Mouse (Mus musculus): ENCODE measurements at regions not wholly inside any gene's neighbourhood (a gene's known extent, or its start where the extent isn't known, plus 50 kb on each side); places are given as distances from the start of the nearest gene placed in this dataset.

GRCm38 (mm10) chr11:22617204-22617874 is 105.5 kb downstream of the Tmem17 start:
- peak; percentile 81 for DNase-seq

GRCm38 (mm10) chr11:22620912-22621705 is 109.2 kb downstream of the Tmem17 start:
- no peak for DNase-seq

- no peak for DNase-seq
These were observed 110.0 kb downstream of the Tmem17 start for GRCm38 (mm10) chr11:22621868-22622267.

- DNase-seq: no peak
These were observed 110.7 kb downstream of the Tmem17 start for GRCm38 (mm10) chr11:22622496-22622997.

- DNase-seq: no peak
These were observed 114.5 kb downstream of the Tmem17 start for GRCm38 (mm10) chr11:22626407-22626806.

GRCm38 (mm10) chr11:22628497-22628896 is 116.6 kb downstream of the Tmem17 start:
- no peak for DNase-seq

- DNase-seq: no peak
These were observed 117.1 kb downstream of the Tmem17 start for GRCm38 (mm10) chr11:22628979-22629378.

- DNase-seq: peak; percentile 58
These were observed 117.7 kb downstream of the Tmem17 start for GRCm38 (mm10) chr11:22629581-22629980.

GRCm38 (mm10) chr11:22629991-22630390 is 118.1 kb downstream of the Tmem17 start:
- DNase-seq: no peak

GRCm38 (mm10) chr11:22630982-22631381 is 119.1 kb downstream of the Tmem17 start:
- no peak for DNase-seq

GRCm38 (mm10) chr11:22631606-22632313 is 119.9 kb downstream of the Tmem17 start:
- peak; percentile 54 for DNase-seq

- DNase-seq: no peak
These were observed 120.4 kb downstream of the Tmem17 start for GRCm38 (mm10) chr11:22632314-22632700.

GRCm38 (mm10) chr11:22632988-22633387 is 121.1 kb downstream of the Tmem17 start:
- no peak for DNase-seq

- DNase-seq: no peak
These were observed 122.1 kb downstream of the Tmem17 start for GRCm38 (mm10) chr11:22633961-22634360.

- no peak for DNase-seq
These were observed 123.1 kb downstream of the Tmem17 start for GRCm38 (mm10) chr11:22635021-22635420.

- DNase-seq: no peak
These were observed 124.4 kb downstream of the Tmem17 start for GRCm38 (mm10) chr11:22636321-22636720.

- no peak for DNase-seq
These were observed 125.1 kb downstream of the Tmem17 start for GRCm38 (mm10) chr11:22636761-22637557.

- no peak for DNase-seq
These were observed 126.3 kb downstream of the Tmem17 start for GRCm38 (mm10) chr11:22638171-22638570.

GRCm38 (mm10) chr11:22638700-22639099 is 126.8 kb downstream of the Tmem17 start:
- no peak for DNase-seq

- DNase-seq: no peak
These were observed 128.6 kb downstream of the Tmem17 start for GRCm38 (mm10) chr11:22640371-22640990.

GRCm38 (mm10) chr11:22641450-22641849 is 129.6 kb downstream of the Tmem17 start:
- no peak for DNase-seq

- no peak for DNase-seq
These were observed 132.2 kb downstream of the Tmem17 start for GRCm38 (mm10) chr11:22644010-22644625.

Data from embryo, embryonic 11 days (tissue).